ENCODE assay signal across 34 mouse cellular contexts in the genomic region with DNA sequence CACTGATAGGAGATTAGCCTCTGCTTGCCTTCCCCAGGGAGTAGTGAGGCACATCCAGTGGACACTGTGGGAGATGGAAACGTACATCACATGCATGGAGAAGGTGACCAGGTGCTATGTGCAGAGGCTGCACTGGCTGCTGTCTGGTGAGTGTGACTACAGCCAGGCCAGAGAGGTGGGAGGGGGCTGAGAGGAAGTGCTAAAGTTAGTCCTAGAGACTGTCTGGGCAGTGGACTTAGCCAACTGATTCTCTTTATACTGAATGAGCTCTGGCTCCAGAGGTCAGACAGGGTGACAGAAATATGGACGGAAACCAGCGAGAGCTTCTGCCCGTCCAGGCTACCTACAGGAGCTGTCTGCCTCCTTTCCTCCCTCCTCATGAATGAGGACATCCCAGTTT. TPM values are rescaled to one million over a fixed set of nuclear protein-coding genes. Genes with fewer than 3 reads are reported as not detected.
"Had no signal": no experiment of that assay in that cellular context is flagged by ENCODE, and none has a peak within 500 bp of the region (broad histone marks: within the 10 kb centered on the region; RNA-seq: fewer than 3 reads in every experiment).

No protein-coding gene starts in this region.

- H3K27me3 ChIP-seq: forebrain, embryonic 15.5 days; hindbrain, embryonic 13.5 days; hindbrain, embryonic 15.5 days; kidney, embryonic 15.5 days; limb, embryonic 13.5 days; limb, embryonic 15.5 days had no signal

- ATAC-seq: forebrain, embryonic 15.5 days; forebrain, postnatal 0 days; hindbrain, postnatal 0 days; intestine, embryonic 16.5 days; liver, embryonic 12.5 days had no signal

- H3K9ac ChIP-seq: forebrain, embryonic 15.5 days; forebrain, postnatal 0 days; hindbrain, embryonic 13.5 days; hindbrain, embryonic 15.5 days; kidney, embryonic 15.5 days; limb, embryonic 13.5 days; limb, embryonic 15.5 days; liver, embryonic 12.5 days; liver, embryonic 14.5 days had no signal

- H3K27ac ChIP-seq: forebrain, embryonic 15.5 days; heart, adult 2 months; hindbrain, embryonic 13.5 days; hindbrain, embryonic 15.5 days; hindbrain, postnatal 0 days; kidney, embryonic 15.5 days; kidney, postnatal 0 days; limb, embryonic 13.5 days; limb, embryonic 15.5 days; liver, embryonic 12.5 days; liver, embryonic 14.5 days had no signal

- H3K36me3 ChIP-seq: forebrain, embryonic 15.5 days; hindbrain, embryonic 13.5 days; hindbrain, embryonic 15.5 days; kidney, embryonic 15.5 days; limb, embryonic 13.5 days; limb, embryonic 15.5 days; liver, embryonic 12.5 days had no signal

- DNase-seq: forebrain, postnatal 0 days; gastrocnemius, postnatal 14 days; gastrocnemius, postnatal 36 days; kidney, adult 11 months; kidney, adult 2 months; kidney, adult 9 months; kidney, postnatal 14 days; kidney, postnatal 36 days; layer of hippocampus, adult 9-11 months; layer of hippocampus, postnatal 36 days; left cerebral cortex, postnatal 4 days had no signal

- H3K4me3 ChIP-seq: forebrain, embryonic 15.5 days; heart, adult 2 months; hindbrain, embryonic 13.5 days; hindbrain, embryonic 15.5 days; kidney, embryonic 15.5 days; limb, embryonic 13.5 days; limb, embryonic 15.5 days; liver, embryonic 12.5 days had no signal

- H3K4me1 ChIP-seq: forebrain, embryonic 15.5 days; hindbrain, embryonic 13.5 days; hindbrain, embryonic 15.5 days; kidney, embryonic 15.5 days; limb, embryonic 13.5 days; limb, embryonic 15.5 days; liver, embryonic 12.5 days had no signal

- H3K9me3 ChIP-seq: forebrain, embryonic 15.5 days; hindbrain, embryonic 13.5 days; hindbrain, embryonic 15.5 days; kidney, embryonic 15.5 days; limb, embryonic 13.5 days; limb, embryonic 15.5 days; liver, embryonic 12.5 days had no signal

- H3K4me2 ChIP-seq: forebrain, embryonic 15.5 days; hindbrain, embryonic 13.5 days; hindbrain, embryonic 15.5 days; kidney, embryonic 15.5 days; limb, embryonic 13.5 days; limb, embryonic 15.5 days; liver, embryonic 12.5 days had no signal

RNA-seq across cellular contexts. Expression of a gene that starts 16.6 kb away (rescaled TPM):
- total RNA-seq: forebrain, postnatal 0 days; hematopoietic stem cell, adult 5-6 weeks; layer of hippocampus, postnatal 14 days; layer of hippocampus, postnatal 36 days; left cerebral cortex, adult 18-20 months; left cerebral cortex, postnatal 25 days; liver, adult 2 months had no signal
- polyA plus RNA-seq: forebrain, embryonic 15.5 days; heart, embryonic 14.5 days; heart, embryonic 16.5 days; hindbrain, embryonic 11.5 days; hindbrain, embryonic 13.5 days; intestine, embryonic 14.5 days; intestine, embryonic 16.5 days; kidney, adult 2 months; kidney, embryonic 15.5 days; kidney, postnatal 0 days; large intestine, adult 2 months; limb, embryonic 11.5 days; limb, embryonic 13.5 days; limb, embryonic 15.5 days; liver, adult 2 months; liver, embryonic 12.5 days; liver, embryonic 14.5 days had no signal

RNA-seq across cellular contexts. Expression of a gene that starts 56.4 kb away (rescaled TPM):
- total RNA-seq: hematopoietic stem cell, adult 5-6 weeks had no signal
- polyA plus RNA-seq: limb, embryonic 15.5 days; liver, adult 2 months; liver, embryonic 12.5 days had no signal
